Comparison of ENCODE assay signal across 29 mouse cellular contexts in the genomic region with DNA sequence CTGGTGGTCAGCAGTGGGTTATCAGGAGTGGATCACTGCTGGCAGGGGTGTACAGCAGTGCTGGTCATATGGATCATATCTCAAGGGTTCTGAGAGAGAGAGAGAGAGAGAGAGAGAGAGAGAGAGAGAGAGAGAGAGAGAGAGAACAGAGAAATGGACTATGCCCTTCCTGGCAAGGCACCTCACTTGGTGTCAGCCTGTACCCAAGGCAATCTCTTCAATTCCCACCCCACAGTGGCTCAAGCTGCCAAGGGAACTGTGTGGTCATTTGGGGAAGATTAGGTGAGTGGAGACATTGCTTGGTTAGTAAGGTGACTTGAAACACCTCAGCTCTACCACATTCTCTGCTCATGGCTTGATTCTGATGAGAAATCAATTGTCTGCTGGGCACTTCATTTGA.
DNase-seq lines count a peak whose midpoint lies in the region; ATAC-seq and TF ChIP-seq lines count a peak whose summit lies in the region.
"Had no signal": no experiment of that assay in that cellular context is flagged by ENCODE, and none has a peak within 500 bp of the region (broad histone marks: within the 10 kb centered on the region; RNA-seq: fewer than 3 reads in every experiment).

No protein-coding gene starts in this region.

- no peaks in the 10 kb centered on the region for H3K79me2 ChIP-seq in liver, adult 2 months (ENCODE audit: control insufficient read depth, insufficient read depth, low read length)

- H3K4me3 ChIP-seq in kidney, embryonic 14.5 days (ENCODE audit: low read length) = no peak overlapping the region
- no peak overlapping the region for H3K4me3 ChIP-seq in kidney, adult 2 months (ENCODE audit: insufficient read depth, low read depth, low read length)
- no peak overlapping the region for H3K4me3 ChIP-seq in kidney, embryonic 15.5 days (replicated peaks)
- no peak overlapping the region for H3K4me3 ChIP-seq in liver, adult 2 months (ENCODE audit: insufficient read depth, low read depth, low read length)
- no peak overlapping the region for H3K4me3 ChIP-seq in liver, embryonic 12.5 days
- H3K4me3 ChIP-seq: embryonic facial prominence, embryonic 13.5 days; embryonic facial prominence, embryonic 15.5 days; erythroblast, embryonic 14.5 days; forebrain, embryonic 10.5 days; forebrain, embryonic 12.5 days had no signal

- H3K9me3 ChIP-seq in kidney, embryonic 14.5 days (ENCODE audit: control insufficient read depth, low read length) = no peaks in the 10 kb centered on the region
- no peaks in the 10 kb centered on the region for H3K9me3 ChIP-seq in kidney, embryonic 15.5 days (replicated peaks)
- no peaks in the 10 kb centered on the region for H3K9me3 ChIP-seq in liver, embryonic 12.5 days (replicated peaks)
- H3K9me3 ChIP-seq: embryonic facial prominence, embryonic 13.5 days; embryonic facial prominence, embryonic 15.5 days; forebrain, embryonic 10.5 days; forebrain, embryonic 12.5 days had no signal

- no peaks in the 10 kb centered on the region for H3K36me3 ChIP-seq in kidney, embryonic 14.5 days (ENCODE audit: control insufficient read depth, insufficient read depth, low read length)
- no peaks in the 10 kb centered on the region for H3K36me3 ChIP-seq in kidney, adult 2 months (ENCODE audit: control insufficient read depth, insufficient read depth, low read length)
- H3K36me3 ChIP-seq in kidney, embryonic 15.5 days = no peaks in the 10 kb centered on the region
- H3K36me3 ChIP-seq in liver, adult 2 months (ENCODE audit: control insufficient read depth, insufficient read depth, low read length) = no peaks in the 10 kb centered on the region
- H3K36me3 ChIP-seq in liver, embryonic 12.5 days = no peaks in the 10 kb centered on the region
- H3K36me3 ChIP-seq: embryonic facial prominence, embryonic 13.5 days; embryonic facial prominence, embryonic 15.5 days; forebrain, embryonic 10.5 days; forebrain, embryonic 12.5 days; G1E had no signal

- no peak for TF ChIP-seq POLR2A in kidney, adult 2 months (IDR thresholded peaks at IDR 0.05; ENCODE audit: low read depth, low read length)
- TF ChIP-seq POLR2A in liver, adult 2 months (IDR thresholded peaks at IDR 0.05; ENCODE audit: extremely low read depth, insufficient read depth, low read length) = no peak

- ATAC-seq in kidney, embryonic 14.5 days (ENCODE audit: low FRiP score, low TSS enrichment) = no peak
- ATAC-seq in kidney, embryonic 15.5 days (replicated peaks; ENCODE audit: low FRiP score) = no peak
- ATAC-seq in liver, embryonic 12.5 days = no peak
- ATAC-seq: activated CD4-positive, CD25-positive, alpha-beta regulatory T cell, adult 4 months; CD4-positive, CD25-positive, alpha-beta regulatory T cell, adult 4 months; forebrain, embryonic 14.5 days had no signal

- H3K4me1 ChIP-seq in kidney, embryonic 14.5 days (ENCODE audit: control insufficient read depth, insufficient read depth, low read length) = no peaks in the 10 kb centered on the region
- peaks cover 4% of the 10 kb centered on the region; the same call in 1 of the 2 replicates for H3K4me1 ChIP-seq in kidney, adult 2 months (ENCODE audit: control insufficient read depth, insufficient read depth, low read length)
- no peaks in the 10 kb centered on the region for H3K4me1 ChIP-seq in kidney, embryonic 15.5 days
- H3K4me1 ChIP-seq in liver, adult 2 months (ENCODE audit: control insufficient read depth, insufficient read depth, low read length) = no peaks in the 10 kb centered on the region
- H3K4me1 ChIP-seq in liver, embryonic 12.5 days = no peaks in the 10 kb centered on the region
- H3K4me1 ChIP-seq: embryonic facial prominence, embryonic 13.5 days; embryonic facial prominence, embryonic 15.5 days; forebrain, embryonic 10.5 days; forebrain, embryonic 12.5 days had no signal

- no peak overlapping the region for H3K9ac ChIP-seq in kidney, embryonic 14.5 days (ENCODE audit: low read depth, low read length)
- no peak overlapping the region for H3K9ac ChIP-seq in kidney, embryonic 15.5 days
- H3K9ac ChIP-seq in liver, adult 2 months (ENCODE audit: low read depth, low read length) = no peak overlapping the region
- H3K9ac ChIP-seq in liver, embryonic 12.5 days = no peak overlapping the region
- H3K9ac ChIP-seq: embryonic facial prominence, embryonic 13.5 days; embryonic facial prominence, embryonic 15.5 days; forebrain, embryonic 12.5 days had no signal

- DNase-seq in kidney, adult 11 months = peak; percentile 13
- peak; percentile 66 for DNase-seq in kidney, adult 2 months
- no peak for DNase-seq in kidney, postnatal 4 days
- DNase-seq in kidney, adult 9 months = peak; percentile 46
- DNase-seq in liver, adult 2 months (ENCODE audit: extremely low read depth, low read depth, low spot score) = peak; percentile 7
- DNase-seq: adrenal gland, adult 8-10 months; adrenal gland, postnatal 14 days; adrenal gland, postnatal 36 days; B cell, adult 2 months; cerebellum, adult 11-12 months; cerebellum, adult 2 months; cerebellum, adult 9-10 months; cerebellum, postnatal 10 days; cerebellum, postnatal 25 days; embryo, embryonic 11 days had no signal

- TF ChIP-seq CTCF in kidney, adult 2 months (conservative IDR thresholded peaks at IDR 0.05; ENCODE audit: insufficient read depth, insufficient read length, low read depth, low read length) = no peak
- TF ChIP-seq CTCF in liver, adult 2 months (IDR thresholded peaks at IDR 0.05; ENCODE audit: low read depth, low read length) = no peak

- no peak overlapping the region for H3K4me2 ChIP-seq in kidney, embryonic 14.5 days (replicated peaks; ENCODE audit: low read depth, low read length)
- H3K4me2 ChIP-seq in kidney, embryonic 15.5 days = no peak overlapping the region
- H3K4me2 ChIP-seq in liver, embryonic 12.5 days = no peak overlapping the region
- H3K4me2 ChIP-seq: embryonic facial prominence, embryonic 13.5 days; embryonic facial prominence, embryonic 15.5 days; forebrain, embryonic 12.5 days had no signal

- H3K27me3 ChIP-seq in kidney, embryonic 14.5 days (ENCODE audit: control insufficient read depth, insufficient read depth, low read length) = no peaks in the 10 kb centered on the region
- no peaks in the 10 kb centered on the region for H3K27me3 ChIP-seq in kidney, adult 2 months (replicated peaks; ENCODE audit: control insufficient read depth, insufficient read depth, low read length)
- no peaks in the 10 kb centered on the region; the same call in 1 of the 2 replicates for H3K27me3 ChIP-seq in kidney, embryonic 15.5 days
- H3K27me3 ChIP-seq in liver, adult 2 months (ENCODE audit: control insufficient read depth, insufficient read depth, low read length) = no peaks in the 10 kb centered on the region
- 0 out of 2 replicates have a peak, but pooled peaks cover 5% of the 10 kb centered on the region for H3K27me3 ChIP-seq in liver, embryonic 12.5 days (replicated peaks)
- H3K27me3 ChIP-seq: CH12.LX; embryonic facial prominence, embryonic 13.5 days; embryonic facial prominence, embryonic 15.5 days; forebrain, embryonic 12.5 days; Patski had no signal

- no peak overlapping the region for H3K27ac ChIP-seq in kidney, embryonic 14.5 days (ENCODE audit: low read depth, low read length)
- no peak overlapping the region for H3K27ac ChIP-seq in kidney, adult 2 months (ENCODE audit: insufficient read depth, low read depth, low read length)
- H3K27ac ChIP-seq in kidney, embryonic 15.5 days = no peak overlapping the region
- H3K27ac ChIP-seq in liver, adult 2 months (replicated peaks; ENCODE audit: insufficient read depth, low read depth, low read length) = no peak overlapping the region
- H3K27ac ChIP-seq in liver, embryonic 12.5 days = no peak overlapping the region
- H3K27ac ChIP-seq: embryonic facial prominence, embryonic 13.5 days; embryonic facial prominence, embryonic 15.5 days; forebrain, embryonic 10.5 days; forebrain, embryonic 12.5 days had no signal

Comparison
In these comparisons a context has a peak if more than half of its experiments do, and no peak if none do; other contexts are left out.
1. DNase-seq: peak in kidney, adult 11 months (single experiment), kidney, adult 2 months (single experiment), kidney, adult 9 months (single experiment) and liver, adult 2 months (single experiment); none in kidney, postnatal 4 days (0 of 2).